Mouse (Mus musculus) brain, adult 2 months (tissue): ENCODE results near the gene Cerk.
"Not testable (repeated sequence)": the region's sequence is repeated elsewhere in the genome, so short reads cannot be mapped to it uniquely, and the experiment has no call there.

Experiments
- DNase-seq: peaks from one replicate; pipeline ENCODE4 v3.0.0; 2011; ENCODE audit warnings: low read depth, low spot score

Cerk gene

GRCm38 (mm10) chr15:86116421-86116820, 69.5 kb downstream of the Cerk start:
- no peak for DNase-seq

- peak; percentile 61 for DNase-seq
Observed at GRCm38 (mm10) chr15:86113342-86113710, 72.6 kb downstream of the Cerk start.

- peak; percentile 88 for DNase-seq
Observed at GRCm38 (mm10) chr15:86112707-86113341, 73.1 kb downstream of the Cerk start.

GRCm38 (mm10) chr15:86110361-86111103, 75.4 kb downstream of the Cerk start:
- DNase-seq: peak; percentile 96

GRCm38 (mm10) chr15:86109650-86110211, 76.2 kb downstream of the Cerk start:
- DNase-seq: peak; percentile 87

- DNase-seq: no peak
Observed at GRCm38 (mm10) chr15:86109245-86109644, 76.7 kb downstream of the Cerk start.

GRCm38 (mm10) chr15:86107831-86108471, 78.0 kb downstream of the Cerk start:
- peak; percentile 55 for DNase-seq

GRCm38 (mm10) chr15:86105751-86106150, 80.2 kb downstream of the Cerk start:
- no peak for DNase-seq

GRCm38 (mm10) chr15:86105345-86105697, 80.6 kb downstream of the Cerk start:
- no peak for DNase-seq

GRCm38 (mm10) chr15:86104401-86105344, 81.3 kb downstream of the Cerk start:
- no peak for DNase-seq

- peak; percentile 52 for DNase-seq
Observed at GRCm38 (mm10) chr15:86102308-86102707, 83.6 kb downstream of the Cerk start.

- DNase-seq: no peak
Observed at GRCm38 (mm10) chr15:86101585-86101984, 84.4 kb downstream of the Cerk start.

GRCm38 (mm10) chr15:86097871-86098270, 88.1 kb downstream of the Cerk start:
- DNase-seq: no peak

GRCm38 (mm10) chr15:86096604-86097020, 89.3 kb downstream of the Cerk start:
- DNase-seq: not testable (repeated sequence)

- DNase-seq: no peak
Observed at GRCm38 (mm10) chr15:86095722-86096603, 90.0 kb downstream of the Cerk start.

- DNase-seq: no peak
Observed at GRCm38 (mm10) chr15:86094324-86095121, 91.4 kb downstream of the Cerk start.

GRCm38 (mm10) chr15:86093236-86093635, 92.7 kb downstream of the Cerk start:
- DNase-seq: no peak

GRCm38 (mm10) chr15:86091998-86092670, 93.8 kb downstream of the Cerk start:
- DNase-seq: no peak
